Mouse (Mus musculus) gastrocnemius, adult 8-10 months (tissue): ENCODE results near the gene Ppp1r36. TPM values are rescaled to one million over a fixed set of nuclear protein-coding genes. Genes with fewer than 3 reads are reported as not detected.
"Not testable (repeated sequence)": the region's sequence is repeated elsewhere in the genome, so short reads cannot be mapped to it uniquely, and the experiment has no call there.

ENCODE experiments used
- DNase-seq, 2 experiments: peaks; one replicate each; pipeline ENCODE4 v3.0.0; 2022; ENCODE audit warnings: low spot score in 2 of 2
- total RNA-seq, 4 experiments: library from RNA; stranded (reverse); gene quantifications; 2 replicates each; pipeline ENCODE4 v1.2.4; 2022

Gene Ppp1r36
- total RNA-seq, 4 experiments from 2014 or later, result not detected

- DNase-seq, result no peak
These were observed 20.1 kb upstream of the Ppp1r36 start for GRCm38 (mm10) chr12:76397281-76397680.

- DNase-seq, result no peak
These were observed 15.7 kb upstream of the Ppp1r36 start for GRCm38 (mm10) chr12:76401674-76402073.

GRCm38 (mm10) chr12:76402991-76403885, 14.1 kb upstream of the Ppp1r36 start:
- DNase-seq, result no peak

GRCm38 (mm10) chr12:76403886-76404537, 13.3 kb upstream of the Ppp1r36 start, which contains the start of gene Hspa2:
Gene Hspa2, plus strand, starts transcription at chr12:76404176.
- DNase-seq, result peak; percentile 99

GRCm38 (mm10) chr12:76404836-76405182, 12.5 kb upstream of the Ppp1r36 start:
- peak in 1 of 2 experiments; percentile 9 for DNase-seq

GRCm38 (mm10) chr12:76405183-76405970, 12.0 kb upstream of the Ppp1r36 start:
- no peak for DNase-seq

- DNase-seq, result no peak
These were observed 11.4 kb upstream of the Ppp1r36 start for GRCm38 (mm10) chr12:76405971-76406370.

GRCm38 (mm10) chr12:76407184-76407583, 10.2 kb upstream of the Ppp1r36 start:
- DNase-seq, result no peak

- no peak for DNase-seq
These were observed 8.2 kb upstream of the Ppp1r36 start for GRCm38 (mm10) chr12:76409166-76409565.

- no peak for DNase-seq
These were observed 1.8 kb upstream of the Ppp1r36 start for GRCm38 (mm10) chr12:76415383-76416010.

- DNase-seq, result no peak
These were observed 1.0 kb downstream of the Ppp1r36 start for GRCm38 (mm10) chr12:76418346-76418745.

- DNase-seq, result no peak
These were observed 7.9 kb downstream of the Ppp1r36 start for GRCm38 (mm10) chr12:76425256-76425655.

GRCm38 (mm10) chr12:76427546-76427945, 10.2 kb downstream of the Ppp1r36 start:
- DNase-seq, result no peak

- DNase-seq, result no peak
These were observed 13.6 kb downstream of the Ppp1r36 start for GRCm38 (mm10) chr12:76430879-76431406.

GRCm38 (mm10) chr12:76431431-76431830, 14.1 kb downstream of the Ppp1r36 start:
- no peak for DNase-seq

GRCm38 (mm10) chr12:76434111-76434510, 16.8 kb downstream of the Ppp1r36 start:
- no peak for DNase-seq

GRCm38 (mm10) chr12:76435084-76435483, 17.7 kb downstream of the Ppp1r36 start:
- no peak for DNase-seq

GRCm38 (mm10) chr12:76435549-76435948, 18.2 kb downstream of the Ppp1r36 start:
- no peak for DNase-seq

GRCm38 (mm10) chr12:76443488-76443887, 26.1 kb downstream of the Ppp1r36 start:
- DNase-seq, result not testable (repeated sequence)

GRCm38 (mm10) chr12:76444359-76444772, 27.0 kb downstream of the Ppp1r36 start:
- DNase-seq, result no peak

GRCm38 (mm10) chr12:76444862-76445261, 27.5 kb downstream of the Ppp1r36 start:
- DNase-seq, result no peak
